Mouse (Mus musculus) megakaryocyte, embryonic 14.5 days (primary cell): ENCODE results near the gene 2410131K14Rik.

Experiments
- FLI1 ChIP-seq: IDR thresholded peaks from 2 replicates; pipeline ENCODE4 v1.6.1; 2012; ENCODE audit warnings: low read length, inconsistent platforms, mixed read lengths
- GATA1 ChIP-seq: IDR thresholded peaks from 3 replicates; pipeline ENCODE4 v1.6.1; 2012; ENCODE audit warnings: mixed read lengths, low read length, inconsistent platforms, borderline replicate concordance

DNA sequence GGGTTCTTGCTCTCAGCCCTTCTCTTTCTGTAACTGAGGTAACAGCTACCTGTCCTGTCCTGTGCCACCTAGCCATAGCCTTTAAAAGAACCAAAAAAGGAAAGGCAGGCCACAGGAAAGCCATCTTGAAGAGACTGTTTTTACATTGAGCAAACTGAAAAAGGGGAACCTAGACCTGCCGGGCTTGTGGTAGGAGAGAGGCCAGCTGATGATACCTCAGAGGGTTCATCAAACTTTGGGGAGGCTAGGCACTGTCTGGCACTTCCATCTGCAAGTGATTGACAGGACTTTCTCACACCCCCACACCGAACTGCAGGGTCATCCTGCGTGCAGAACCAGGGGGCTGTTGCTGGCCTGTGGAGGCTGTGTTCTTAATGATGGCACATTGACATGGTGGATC, 8.5 kb downstream of the 2410131K14Rik start:
- TF ChIP-seq FLI1 = no peak
- TF ChIP-seq GATA1 = no peak
